Mouse (Mus musculus) urinary bladder, postnatal 0 days (tissue): ENCODE data around the gene Nol8. TPM values are rescaled to one million over a fixed set of nuclear protein-coding genes. Genes with fewer than 3 reads are reported as not detected.

ENCODE experiments used
- polyA plus RNA-seq: library from polyadenylated mRNA; unstranded; fragments of >200 nt; fragmentation: Nextera tagmentation; extraction: Ambion mirVana; gene quantifications from 2 replicates; pipeline ENCODE4 v1.2.1, GENCODE M21; 2015

Gene Nol8
- polyA plus RNA-seq, result 7.0 and 11.2 TPM in 2 replicates

DNA sequence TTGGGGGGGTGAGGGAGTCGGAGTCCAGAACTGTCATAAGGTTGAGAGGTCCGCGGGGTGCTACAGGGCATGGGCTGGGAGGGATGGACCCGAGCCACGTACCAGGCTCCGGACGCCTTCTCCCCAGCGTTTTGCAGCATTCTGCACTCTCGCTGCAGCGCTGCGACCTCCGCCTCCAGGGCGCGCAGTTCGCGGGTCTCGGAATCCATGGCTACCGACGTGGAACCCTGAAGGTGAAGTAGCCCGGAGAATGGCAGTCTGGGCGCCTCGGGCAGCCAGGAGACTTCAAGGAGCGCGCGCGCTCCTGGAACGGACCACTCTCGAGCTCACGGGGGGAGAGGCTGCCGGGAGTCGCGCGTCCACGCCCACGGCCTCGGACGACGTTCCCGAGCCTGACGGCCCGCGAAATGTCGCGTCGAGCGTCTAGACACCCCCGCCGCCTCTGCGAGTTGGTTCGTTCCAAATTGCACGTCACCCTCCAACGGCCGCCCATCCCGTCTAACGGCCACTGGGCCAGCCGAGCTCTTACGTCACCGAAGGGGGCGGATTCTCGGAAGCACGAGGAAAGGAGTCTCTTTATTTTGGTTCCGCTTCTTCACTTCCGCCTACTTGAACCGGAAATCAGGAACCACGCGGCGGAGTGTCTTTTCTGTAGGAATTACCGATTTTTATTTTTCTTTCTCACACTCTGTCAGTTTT, at the start of gene Nol8, which contains the start of gene Cenpp:
Gene Nol8, plus strand, starts transcription at position 598 of the 699 bp plus-strand sequence.
Gene Cenpp, minus strand, starts transcription at position 305 of the 699 bp plus-strand sequence.

DNA sequence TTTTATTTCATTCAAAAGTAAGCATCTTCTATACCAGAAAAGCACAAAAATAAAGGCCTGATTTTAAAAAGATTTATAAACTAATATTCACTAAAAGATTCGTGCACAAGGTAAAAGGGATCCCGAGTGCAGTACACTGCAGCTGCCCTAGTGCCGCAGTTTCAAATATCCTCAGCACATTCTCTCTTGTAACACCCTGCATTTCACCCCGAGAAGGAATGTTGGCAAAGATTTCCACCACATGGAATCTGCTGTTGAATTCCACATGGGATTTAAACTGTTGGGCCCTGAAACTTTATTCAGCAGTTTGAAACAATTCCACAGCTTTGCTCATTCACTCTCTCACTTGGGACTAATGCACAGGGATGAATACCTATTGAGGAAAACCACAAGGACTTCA, 45.2 kb upstream of the Nol8 start, which contains the start of gene Ogn:
Gene Ogn, plus strand, starts transcription at position 333 of the 400 bp plus-strand sequence.

DNA sequence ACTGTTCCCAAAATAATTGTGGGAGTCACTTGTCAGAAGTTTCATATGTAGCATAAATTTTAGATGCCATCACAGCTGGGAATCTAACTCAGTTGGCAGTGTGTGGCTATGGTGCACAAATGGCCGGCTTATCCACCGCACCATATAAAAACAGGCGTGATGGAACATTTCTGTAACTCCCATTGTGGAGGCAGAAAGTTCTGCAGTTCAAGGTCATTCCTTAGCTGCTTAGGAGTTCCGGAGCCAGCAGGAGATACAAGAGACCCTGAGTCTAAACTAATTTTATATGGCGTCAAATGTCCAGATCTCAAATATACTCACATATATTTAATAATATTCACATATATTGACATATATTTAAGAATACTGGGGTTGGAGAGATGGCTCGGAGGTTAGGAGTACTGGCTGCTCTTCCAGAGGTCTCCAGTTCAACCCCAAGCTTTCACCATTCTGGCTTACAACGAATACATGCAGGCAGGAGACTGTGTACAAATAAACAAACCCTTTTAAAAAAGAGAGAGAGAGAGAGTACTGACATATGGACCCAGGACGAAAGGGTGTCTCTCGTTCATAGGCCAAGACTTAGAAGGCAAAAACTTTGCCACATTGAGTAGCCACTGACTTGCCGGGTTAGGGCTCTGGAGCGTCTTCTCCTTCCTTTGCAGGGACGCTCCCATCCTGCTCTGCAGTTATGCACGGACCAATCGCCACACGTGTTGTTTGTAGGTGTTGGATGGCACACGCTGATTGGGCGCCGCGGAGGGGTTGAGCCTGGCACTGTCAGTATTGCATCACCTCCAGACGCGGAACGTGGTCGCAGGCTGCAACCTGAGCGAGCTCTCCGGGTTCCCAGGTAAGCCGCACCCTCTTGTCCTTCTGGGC, 28.7 kb downstream of the Nol8 start, which contains the start of gene Iars:
Gene Iars, plus strand, starts transcription at position 750 of the 882 bp plus-strand sequence.

Other genes starting within 250 kb of the Nol8 start
- 9.0 and 9.4 TPM in 2 replicates for gene Ippk, start 231.8 kb upstream of the Nol8 start, polyA plus RNA-seq
- 0.34 and 0.68 TPM in 2 replicates for gene Tes3-ps, start 159.8 kb upstream of the Nol8 start, polyA plus RNA-seq
- 2.1 and 2.4 TPM in 2 replicates for gene Ecm2, start 148.3 kb upstream of the Nol8 start, polyA plus RNA-seq
- 67.0 and 93.4 TPM in 2 replicates for gene Aspn, start 108.6 kb upstream of the Nol8 start, polyA plus RNA-seq
- 1.5 and 1.7 TPM in 2 replicates for gene Omd, start 70.6 kb upstream of the Nol8 start, polyA plus RNA-seq
- gene Ogn, start 45.0 kb upstream of the Nol8 start, polyA plus RNA-seq, result 133 and 193 TPM in 2 replicates
- 7.4 and 11.4 TPM in 2 replicates for gene Cenpp, start 293 bp upstream of the Nol8 start, polyA plus RNA-seq
- 32.0 and 38.7 TPM in 2 replicates for gene Iars, start 29.0 kb downstream of the Nol8 start, polyA plus RNA-seq
- not detected in 2 replicates for gene Gm30302, start 145.9 kb downstream of the Nol8 start, polyA plus RNA-seq